Mouse (Mus musculus) limb, embryonic 13.5 days (tissue): ENCODE results near the gene Nat8f4. TPM values are rescaled to one million over a fixed set of nuclear protein-coding genes. Genes with fewer than 3 reads are reported as not detected.
A peak's percentile ranks its signal among the peaks of the same experiment; 100 is the strongest.
"Not testable (repeated sequence)": the region's sequence is repeated elsewhere in the genome, so short reads cannot be mapped to it uniquely, and the experiment has no call there.

Experiments used
- ATAC-seq: fragments of 200-750 bp; cut with Nextera tagmentation; 2 replicates; pipeline ENCODE4 v1.8.0; 2017; ENCODE audit warnings: low read depth, moderate number of reproducible peaks, moderate TSS enrichment; ENCODE audit not compliant: low FRiP score
- H3K27ac ChIP-seq: fragments of 300-500 bp; sonication (generic); 2 replicates; pipeline ENCODE4 v1.5.1; 2015; ENCODE audit warnings: inconsistent platforms, mild to moderate bottlenecking, moderate library complexity
- H3K27me3 ChIP-seq: fragments of 300-500 bp; sonication (generic); 2 replicates; pipeline ENCODE4 v1.6.1; 2015; ENCODE audit warnings: mild to moderate bottlenecking, inconsistent platforms
- H3K36me3 ChIP-seq: fragments of 300-500 bp; sonication (generic); 2 replicates; pipeline ENCODE4 v1.6.1; 2015; ENCODE audit warnings: inconsistent platforms, mild to moderate bottlenecking, moderate library complexity
- H3K4me1 ChIP-seq: fragments of 300-500 bp; sonication (generic); 2 replicates; pipeline ENCODE4 v1.6.1; 2015; ENCODE audit warnings: inconsistent platforms
- H3K4me2 ChIP-seq: fragments of 300-500 bp; sonication (generic); replicated peaks from 2 replicates; pipeline ENCODE4 v1.6.1; 2015; ENCODE audit warnings: inconsistent platforms, mild to moderate bottlenecking, moderate library complexity
- H3K4me3 ChIP-seq: fragments of 300-500 bp; sonication (generic); 2 replicates; pipeline ENCODE4 v1.5.1; 2015; ENCODE audit warnings: moderate library complexity, mild to moderate bottlenecking, inconsistent platforms
- H3K9ac ChIP-seq: fragments of 300-500 bp; sonication (generic); 2 replicates; pipeline ENCODE4 v1.6.1; 2015; ENCODE audit warnings: mild to moderate bottlenecking, inconsistent platforms
- H3K9me3 ChIP-seq: fragments of 300-500 bp; sonication (generic); 2 replicates; pipeline ENCODE4 v1.6.1; 2016; ENCODE audit warnings: inconsistent platforms
- WGBS: fragments of 180-500 bp; shearing (Covaris S2); methylation state at CpG from one replicate; pipeline ENCODE4 v1.1.7; 2015; 5-methylcytosine and 5-hydroxymethylcytosine counted together
- polyA plus RNA-seq: library from polyadenylated mRNA; unstranded; fragments of >200 nt; fragmentation: Nextera tagmentation; extraction: Ambion mirVana; gene quantifications from 2 replicates; pipeline ENCODE4 v1.2.1, GENCODE M21; 2015

Nat8f4 gene
- polyA plus RNA-seq = 1.8 and 2.5 TPM in 2 replicates

- H3K9me3 ChIP-seq, H3K9ac ChIP-seq, H3K4me1 ChIP-seq, H3K36me3 ChIP-seq, H3K27ac ChIP-seq, ATAC-seq, H3K27me3 ChIP-seq: not testable (repeated sequence)
- Histone ChIP-seq H3K4me2 (peak within 1 kb of the TSS; percentile 49), H3K4me3 (peak within 1 kb of the TSS; percentile 28)
- WGBS = 16% methylated on average over 20 of the region's 20 CpGs
Measured at GRCm38 (mm10) chr6:85904642-85905061, at the start of gene Nat8f4. TSS of gene Nat8f4 (minus strand) at chr6:85904884.

- WGBS = 86% methylated on average over 6 of the region's 6 CpGs
- H3K36me3 ChIP-seq = peaks cover 93% of the 10 kb centered on the region
Measured at GRCm38 (mm10) chr6:85948549-85948948, 43.9 kb upstream of the Nat8f4 start.

GRCm38 (mm10) chr6:85942469-85942868 is 37.8 kb upstream of the Nat8f4 start:
- H3K9ac ChIP-seq = no peak overlapping the region
- H3K4me2 ChIP-seq = no peak overlapping the region
- H3K9me3 ChIP-seq = no peaks in the 10 kb centered on the region
- peaks cover 2% of the 10 kb centered on the region; the same call in 1 of the 2 replicates for H3K4me1 ChIP-seq
- WGBS = 100% methylated on average over 3 of the region's 3 CpGs
- ATAC-seq = no peak
- H3K4me3 ChIP-seq = no peak overlapping the region
- no peak overlapping the region for H3K27ac ChIP-seq
- H3K27me3 ChIP-seq = no peaks in the 10 kb centered on the region
- H3K36me3 ChIP-seq = peaks cover 56% of the 10 kb centered on the region

More at GRCm38 (mm10) chr6:85948549-85948948, 43.9 kb upstream of the Nat8f4 start:
- Histone ChIP-seq H3K9me3 (no peaks in the 10 kb centered on the region), H3K27ac (no peak overlapping the region), H3K4me2 (no peak overlapping the region), H3K4me1 (no peaks in the 10 kb centered on the region), H3K9ac (no peak overlapping the region), H3K4me3 (no peak overlapping the region), H3K27me3 (no peaks in the 10 kb centered on the region)
- ATAC-seq = no peak

- WGBS = 71% methylated on average over 10 of the region's 10 CpGs
- ATAC-seq = no peak
- H3K36me3 ChIP-seq = peaks cover 19% of the 10 kb centered on the region
- H3K4me2 ChIP-seq = no peak overlapping the region
- H3K9me3 ChIP-seq = no peaks in the 10 kb centered on the region
- H3K4me3 ChIP-seq = no peak overlapping the region
- H3K9ac ChIP-seq = no peak overlapping the region
- no peak overlapping the region for H3K27ac ChIP-seq
- H3K4me1 ChIP-seq = peaks cover 4% of the 10 kb centered on the region; the same call in 1 of the 2 replicates
- no peaks in the 10 kb centered on the region for H3K27me3 ChIP-seq
Measured at GRCm38 (mm10) chr6:85938701-85939100, 34.0 kb upstream of the Nat8f4 start.

- peak; percentile 94 for ATAC-seq
Measured at GRCm38 (mm10) chr6:85936508-85937465, 32.1 kb upstream of the Nat8f4 start.

GRCm38 (mm10) chr6:85935646-85936045 is 31.0 kb upstream of the Nat8f4 start:
- H3K4me2 ChIP-seq = no peak overlapping the region
- no peak overlapping the region for H3K9ac ChIP-seq
- no peaks in the 10 kb centered on the region for H3K27me3 ChIP-seq
- ATAC-seq = no peak
- peaks cover 4% of the 10 kb centered on the region; the same call in 1 of the 2 replicates for H3K4me1 ChIP-seq
- no peaks in the 10 kb centered on the region for H3K9me3 ChIP-seq
- no peak overlapping the region for H3K27ac ChIP-seq
- peaks cover 11% of the 10 kb centered on the region for H3K36me3 ChIP-seq
- 64% methylated on average over 3 of the region's 3 CpGs for WGBS
- no peak overlapping the region for H3K4me3 ChIP-seq

More at GRCm38 (mm10) chr6:85936508-85937465, 32.1 kb upstream of the Nat8f4 start:
- H3K4me1 ChIP-seq, H3K27me3 ChIP-seq, H3K9me3 ChIP-seq: not testable (repeated sequence)
- H3K9ac ChIP-seq = peak overlapping the region; percentile 67
- H3K4me3 ChIP-seq = peak overlapping the region; percentile 52
- H3K36me3 ChIP-seq = peaks cover 11% of the 10 kb centered on the region
- WGBS = 1% methylated on average over 49 of the region's 50 CpGs
- H3K27ac ChIP-seq = peak overlapping the region; percentile 33; the same call in 1 of the 2 replicates
- peak overlapping the region; percentile 69 for H3K4me2 ChIP-seq

GRCm38 (mm10) chr6:85934047-85934446 is 29.4 kb upstream of the Nat8f4 start:
- peaks cover 25% of the 10 kb centered on the region for H3K36me3 ChIP-seq
- H3K27ac ChIP-seq = no peak overlapping the region
- H3K4me3 ChIP-seq = no peak overlapping the region
- 82% methylated on average over 8 of the region's 8 CpGs for WGBS
- no peaks in the 10 kb centered on the region for H3K27me3 ChIP-seq
- no peak overlapping the region for H3K9ac ChIP-seq
- peaks cover 4% of the 10 kb centered on the region; the same call in 1 of the 2 replicates for H3K4me1 ChIP-seq
- ATAC-seq = no peak
- H3K4me2 ChIP-seq = no peak overlapping the region
- H3K9me3 ChIP-seq = no peaks in the 10 kb centered on the region

- Histone ChIP-seq H3K27ac (no peak overlapping the region), H3K4me1 (no peaks in the 10 kb centered on the region), H3K27me3 (no peaks in the 10 kb centered on the region), H3K9ac (no peak overlapping the region), H3K4me3 (no peak overlapping the region), H3K36me3 (peaks cover 69% of the 10 kb centered on the region), H3K9me3 (no peaks in the 10 kb centered on the region), H3K4me2 (no peak overlapping the region)
- no peak for ATAC-seq
- WGBS = 76% methylated on average over 1 of the region's 1 CpGs
Measured at GRCm38 (mm10) chr6:85929312-85929711, 24.6 kb upstream of the Nat8f4 start.

GRCm38 (mm10) chr6:85927476-85928464 is 23.1 kb upstream of the Nat8f4 start:
- H3K27ac ChIP-seq = no peak overlapping the region
- H3K9ac ChIP-seq = no peak overlapping the region
- no peaks in the 10 kb centered on the region for H3K9me3 ChIP-seq
- no peaks in the 10 kb centered on the region for H3K27me3 ChIP-seq
- ATAC-seq = no peak
- 93% methylated on average over 9 of the region's 9 CpGs for WGBS
- H3K4me2 ChIP-seq = no peak overlapping the region
- peaks cover 76% of the 10 kb centered on the region for H3K36me3 ChIP-seq
- no peaks in the 10 kb centered on the region for H3K4me1 ChIP-seq
- no peak overlapping the region for H3K4me3 ChIP-seq

- H3K36me3 ChIP-seq = peaks cover 85% of the 10 kb centered on the region
- H3K9ac ChIP-seq = no peak overlapping the region
- whole genome bisulfite sequencing = 97% methylated on average over 1 of the region's 1 CpGs
- no peaks in the 10 kb centered on the region for H3K27me3 ChIP-seq
- ATAC-seq = no peak
- no peaks in the 10 kb centered on the region for H3K4me1 ChIP-seq
- H3K27ac ChIP-seq = no peak overlapping the region
- no peak overlapping the region for H3K4me2 ChIP-seq
- H3K9me3 ChIP-seq = no peaks in the 10 kb centered on the region
- no peak overlapping the region for H3K4me3 ChIP-seq
Measured at GRCm38 (mm10) chr6:85926709-85927108, 22.0 kb upstream of the Nat8f4 start.

GRCm38 (mm10) chr6:85923643-85924042 is 19.0 kb upstream of the Nat8f4 start:
- 94% methylated on average over 1 of the region's 1 CpGs for WGBS
- Histone ChIP-seq H3K27ac (no peak overlapping the region), H3K27me3 (no peaks in the 10 kb centered on the region), H3K4me2 (no peak overlapping the region), H3K4me3 (no peak overlapping the region), H3K9me3 (no peaks in the 10 kb centered on the region), H3K36me3 (peaks cover 69% of the 10 kb centered on the region), H3K4me1 (no peaks in the 10 kb centered on the region), H3K9ac (no peak overlapping the region)
- ATAC-seq = no peak
